Mouse (Mus musculus): ENCODE measurements around the gene Try10. TPM values are rescaled to one million over a fixed set of nuclear protein-coding genes. Genes with fewer than 3 reads are reported as not detected.
"Not testable (repeated sequence)": the region's sequence is repeated elsewhere in the genome, so short reads cannot be mapped to it uniquely, and the experiment has no call there.

Gene Try10
- polyA plus RNA-seq (2014; fragmentation: Nextera tagmentation; extraction: Ambion mirVana), result not detected in 2 replicates

DNA sequence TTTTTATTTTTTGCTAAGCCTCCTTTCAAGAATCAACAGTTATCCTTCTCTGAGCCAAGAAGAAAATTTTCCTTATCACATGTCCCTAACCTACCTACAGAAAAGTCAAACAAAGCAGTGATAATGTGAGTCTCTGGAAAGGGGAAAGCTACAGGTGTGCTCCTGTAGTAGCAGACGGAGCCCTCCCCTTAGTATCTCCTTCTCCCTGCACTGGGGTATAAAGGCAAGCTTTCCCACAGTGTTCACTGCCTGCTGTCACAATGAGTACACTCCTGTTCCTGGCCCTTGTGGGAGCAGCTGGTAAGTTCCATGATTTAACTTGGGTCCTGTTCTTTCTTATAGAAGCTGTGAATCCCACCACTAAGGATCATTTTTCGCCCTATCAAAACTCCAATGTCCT, at the start of gene Try10:
Gene Try10 (plus strand): TSS at position 174 of the 400 bp plus-strand sequence.
- WGBS, result 82% methylated on average over 2 of the region's 2 CpGs
- Histone ChIP-seq H3K9me3 (ENCODE audit: control insufficient read depth, low read length) (no peaks in the 10 kb centered on the region), H3K27me3 (ENCODE audit: control insufficient read depth, insufficient read depth, low read length) (no peaks in the 10 kb centered on the region), H3K9ac (ENCODE audit: low read length) (no peak within 1 kb of the TSS), H3K27ac (ENCODE audit: low read depth, low read length) (no peak within 1 kb of the TSS), H3K36me3 (ENCODE audit: control insufficient read depth, insufficient read depth, low read length) (no peaks in the 10 kb centered on the region), H3K4me3 (ENCODE audit: low read depth, low read length) (no peak within 1 kb of the TSS), H3K4me1 (ENCODE audit: control insufficient read depth, insufficient read depth, low read length) (no peaks in the 10 kb centered on the region), H3K4me2 (no peak within 1 kb of the TSS)
- ATAC-seq (ENCODE audit: low FRiP score) (no peak), DNase-seq (ENCODE audit: low spot score, missing footprints) (no peak)

DNA sequence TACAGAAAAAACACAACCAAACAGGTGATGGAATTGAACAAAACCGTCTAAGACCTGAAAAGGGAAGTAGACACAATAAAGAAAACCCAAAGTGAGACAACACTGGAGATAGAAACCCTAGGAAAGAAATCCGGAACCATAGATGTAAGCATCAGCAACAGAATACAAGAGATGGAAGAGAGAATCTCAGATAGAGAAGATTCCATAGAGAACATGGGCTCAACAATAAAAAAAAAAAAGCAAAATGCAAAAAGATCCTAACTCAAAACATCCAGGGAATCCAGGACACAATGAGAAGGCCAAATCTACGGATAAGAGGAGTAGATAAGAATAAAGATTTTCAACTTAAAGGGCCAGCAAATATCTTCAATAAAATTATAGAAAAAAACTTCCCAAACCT, 37.2 kb upstream of the Try10 start, which contains the start of gene Try5:
Gene Try5 (minus strand): TSS at position 101 of the 400 bp plus-strand sequence.
- not testable (repeated sequence) for H3K4me3 ChIP-seq (ENCODE audit: low read depth, low read length); H3K9me3 ChIP-seq (ENCODE audit: control insufficient read depth, low read length); H3K36me3 ChIP-seq (ENCODE audit: control insufficient read depth, insufficient read depth, low read length); DNase-seq (ENCODE audit: low spot score, missing footprints); H3K27ac ChIP-seq (ENCODE audit: low read depth, low read length); ATAC-seq (ENCODE audit: low FRiP score); H3K4me1 ChIP-seq (ENCODE audit: control insufficient read depth, insufficient read depth, low read length); H3K4me2 ChIP-seq; H3K27me3 ChIP-seq (ENCODE audit: control insufficient read depth, insufficient read depth, low read length); H3K9ac ChIP-seq (ENCODE audit: low read length)
- WGBS, result 73% methylated on average over 3 of the region's 3 CpGs

DNA sequence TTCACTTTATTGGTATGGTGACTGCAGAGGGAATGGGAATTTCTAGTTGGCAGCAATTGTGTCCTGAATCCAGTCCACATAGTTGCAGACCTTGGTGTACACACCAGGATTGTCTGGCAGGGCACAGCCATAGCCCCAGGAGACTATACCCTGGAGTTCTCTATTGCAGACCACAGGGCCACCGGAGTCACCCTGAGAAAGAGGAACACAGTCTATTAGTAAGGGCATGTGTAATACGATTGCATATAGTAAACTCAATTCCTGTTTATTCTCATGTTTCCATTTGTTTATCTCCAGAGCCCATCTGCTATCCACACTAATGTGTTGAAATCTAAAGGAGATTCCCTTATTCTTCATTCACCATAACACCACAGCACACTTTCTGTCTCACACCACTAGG, 19.9 kb downstream of the Try10 start:
- H3K4me2 ChIP-seq; H3K27ac ChIP-seq (ENCODE audit: low read depth, low read length); H3K9ac ChIP-seq (ENCODE audit: low read length); H3K9me3 ChIP-seq (ENCODE audit: control insufficient read depth, low read length); H3K36me3 ChIP-seq (ENCODE audit: control insufficient read depth, insufficient read depth, low read length); H3K4me1 ChIP-seq (ENCODE audit: control insufficient read depth, insufficient read depth, low read length); DNase-seq (ENCODE audit: low spot score, missing footprints); H3K4me3 ChIP-seq (ENCODE audit: low read depth, low read length); H3K27me3 ChIP-seq (ENCODE audit: control insufficient read depth, insufficient read depth, low read length); ATAC-seq (ENCODE audit: low FRiP score): not testable (repeated sequence)
- WGBS, result no CpG with 5 or more reads among the region's 2 CpGs

DNA sequence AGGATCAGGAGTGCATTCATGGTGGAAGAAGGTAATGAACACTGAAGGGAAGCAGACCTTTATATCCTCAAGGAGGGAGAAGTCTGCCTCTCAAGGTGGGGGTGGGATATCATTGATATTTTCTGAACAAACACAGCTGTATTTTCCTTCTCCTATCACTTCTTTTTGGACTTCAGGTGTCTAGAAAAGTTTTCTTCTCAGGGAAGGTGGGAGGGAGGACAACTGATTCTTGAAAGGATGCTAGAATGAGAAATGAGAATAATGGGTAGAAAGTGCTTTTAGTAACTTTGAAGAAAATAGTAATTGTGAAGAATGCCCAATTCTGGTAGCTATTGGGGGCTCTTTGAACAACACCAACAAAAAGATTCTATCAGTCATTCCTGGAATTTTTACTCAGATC, 23.7 kb downstream of the Try10 start, which contains the start of gene Prss3:
Gene Prss3 (minus strand): TSS at position 101 of the 400 bp plus-strand sequence.
- H3K9me3 ChIP-seq (ENCODE audit: control insufficient read depth, low read length); H3K4me1 ChIP-seq (ENCODE audit: control insufficient read depth, insufficient read depth, low read length); ATAC-seq (ENCODE audit: low FRiP score); H3K36me3 ChIP-seq (ENCODE audit: control insufficient read depth, insufficient read depth, low read length); H3K27ac ChIP-seq (ENCODE audit: low read depth, low read length); H3K4me2 ChIP-seq; H3K27me3 ChIP-seq (ENCODE audit: control insufficient read depth, insufficient read depth, low read length); DNase-seq (ENCODE audit: low spot score, missing footprints); H3K9ac ChIP-seq (ENCODE audit: low read length); H3K4me3 ChIP-seq (ENCODE audit: low read depth, low read length): not testable (repeated sequence)

DNA sequence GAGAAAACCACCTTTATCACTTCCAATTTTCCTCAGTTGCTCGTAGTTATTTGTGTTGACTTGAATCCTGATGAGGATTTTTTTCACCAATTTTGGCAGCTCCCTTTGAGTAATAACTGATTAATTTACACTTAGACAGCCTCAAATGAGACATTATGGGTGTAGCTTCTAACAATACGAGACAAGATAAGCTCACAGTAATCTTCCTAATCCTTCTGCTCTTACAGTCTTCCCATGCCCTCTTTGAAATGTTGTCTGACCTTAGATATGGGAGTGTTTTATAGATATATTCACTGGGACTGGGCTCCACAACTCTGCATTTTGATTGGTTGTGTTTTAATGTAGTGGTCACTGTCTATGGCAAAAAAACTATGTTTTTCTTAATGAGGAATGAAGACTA, 32.9 kb downstream of the Try10 start:
- no peaks in the 10 kb centered on the region for H3K27me3 ChIP-seq (ENCODE audit: control insufficient read depth, insufficient read depth, low read length)
- H3K27ac ChIP-seq (ENCODE audit: low read depth, low read length), result no peak overlapping the region
- no peaks in the 10 kb centered on the region for H3K36me3 ChIP-seq (ENCODE audit: control insufficient read depth, insufficient read depth, low read length)
- DNase-seq (ENCODE audit: low spot score, missing footprints) (no peak), ATAC-seq (ENCODE audit: low FRiP score) (no peak)
- H3K4me3 ChIP-seq (ENCODE audit: low read depth, low read length), result no peak overlapping the region
- H3K4me1 ChIP-seq (ENCODE audit: control insufficient read depth, insufficient read depth, low read length), result no peaks in the 10 kb centered on the region
- no peak overlapping the region for H3K9ac ChIP-seq (ENCODE audit: low read length)
- H3K9me3 ChIP-seq (ENCODE audit: control insufficient read depth, low read length), result no peaks in the 10 kb centered on the region
- 75% methylated on average over 2 of the region's 2 CpGs for WGBS
- no peak overlapping the region for H3K4me2 ChIP-seq

DNA sequence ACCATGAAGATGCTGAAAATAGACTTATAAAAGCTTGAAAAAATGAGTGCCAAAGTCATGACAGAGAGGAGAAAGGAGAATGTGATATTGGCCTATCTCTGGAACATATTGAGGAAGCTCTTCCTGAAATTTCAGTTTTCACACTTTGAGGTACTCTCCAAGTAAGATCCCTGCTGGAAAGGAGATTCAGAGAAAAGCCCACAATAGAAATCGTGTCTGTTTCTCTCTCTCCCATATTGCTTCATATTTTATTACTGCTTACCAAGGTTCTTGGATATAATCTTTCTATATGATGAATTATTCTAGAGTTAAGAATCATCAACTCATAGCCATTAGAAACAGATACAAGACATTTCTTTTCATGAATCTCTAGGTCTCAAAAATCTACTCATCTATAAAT, 37.7 kb downstream of the Try10 start:
- H3K9ac ChIP-seq (ENCODE audit: low read length); H3K4me3 ChIP-seq (ENCODE audit: low read depth, low read length); H3K27ac ChIP-seq (ENCODE audit: low read depth, low read length); H3K4me2 ChIP-seq; H3K9me3 ChIP-seq (ENCODE audit: control insufficient read depth, low read length); ATAC-seq (ENCODE audit: low FRiP score); H3K36me3 ChIP-seq (ENCODE audit: control insufficient read depth, insufficient read depth, low read length); H3K4me1 ChIP-seq (ENCODE audit: control insufficient read depth, insufficient read depth, low read length); DNase-seq (ENCODE audit: low spot score, missing footprints); H3K27me3 ChIP-seq (ENCODE audit: control insufficient read depth, insufficient read depth, low read length): not testable (repeated sequence)
- WGBS, result 79% methylated on average over 1 of the region's 1 CpGs

DNA sequence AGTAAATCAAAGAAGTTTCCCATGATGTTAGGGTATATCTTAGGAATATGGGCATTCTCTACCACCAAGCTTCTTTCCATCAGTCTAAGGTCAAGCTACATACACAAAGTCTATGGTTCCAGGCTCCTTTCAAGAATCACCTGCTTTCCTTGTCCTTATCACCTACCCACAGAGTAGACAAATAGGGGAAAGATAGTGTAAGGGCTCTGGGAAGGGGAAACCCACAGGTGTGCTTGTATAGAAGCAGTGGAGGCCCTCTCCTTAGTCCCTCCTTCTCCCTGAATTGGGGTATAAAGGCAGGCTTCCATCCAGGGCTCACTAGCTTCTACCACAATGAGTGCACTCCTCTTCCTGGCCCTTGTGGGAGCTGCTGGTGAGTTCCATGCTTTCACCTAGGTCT, 38.2 kb downstream of the Try10 start, which contains the start of gene Gm5771:
Gene Gm5771 (plus strand): TSS at position 301 of the 400 bp plus-strand sequence.
- H3K4me3 ChIP-seq (ENCODE audit: low read depth, low read length); H3K4me1 ChIP-seq (ENCODE audit: control insufficient read depth, insufficient read depth, low read length); DNase-seq (ENCODE audit: low spot score, missing footprints); ATAC-seq (ENCODE audit: low FRiP score); H3K9ac ChIP-seq (ENCODE audit: low read length); H3K27me3 ChIP-seq (ENCODE audit: control insufficient read depth, insufficient read depth, low read length); H3K36me3 ChIP-seq (ENCODE audit: control insufficient read depth, insufficient read depth, low read length); H3K27ac ChIP-seq (ENCODE audit: low read depth, low read length); H3K9me3 ChIP-seq (ENCODE audit: control insufficient read depth, low read length); H3K4me2 ChIP-seq: not testable (repeated sequence)

Other genes with a start within 250 kb of the Try10 start
- not detected in 2 replicates for gene Try4, start 51.8 kb upstream of the Try10 start, polyA plus RNA-seq (2014; fragmentation: Nextera tagmentation; extraction: Ambion mirVana)
- gene Try5, start 37.3 kb upstream of the Try10 start, polyA plus RNA-seq (2014; fragmentation: Nextera tagmentation; extraction: Ambion mirVana), result not detected in 2 replicates
- not detected in 2 replicates for gene Prss3, start 23.6 kb downstream of the Try10 start, polyA plus RNA-seq (2014; fragmentation: Nextera tagmentation; extraction: Ambion mirVana)
- gene Gm5771, start 38.3 kb downstream of the Try10 start, polyA plus RNA-seq (2014; fragmentation: Nextera tagmentation; extraction: Ambion mirVana), result not detected in 2 replicates
- not detected in 2 replicates for gene Gm10334, start 92.0 kb downstream of the Try10 start, polyA plus RNA-seq (2014; fragmentation: Nextera tagmentation; extraction: Ambion mirVana)
- not detected in 2 replicates for gene Prss1, start 104.8 kb downstream of the Try10 start, polyA plus RNA-seq (2014; fragmentation: Nextera tagmentation; extraction: Ambion mirVana)
- not detected in 2 replicates for gene Prss2, start 167.7 kb downstream of the Try10 start, polyA plus RNA-seq (2014; fragmentation: Nextera tagmentation; extraction: Ambion mirVana)

Data from midbrain, embryonic 11.5 days (tissue).